Mouse (Mus musculus) G1E (cell line): ENCODE data around the gene Fxyd1. TPM values are rescaled to one million over a fixed set of nuclear protein-coding genes. Genes with fewer than 3 reads are reported as not detected.

Experiments used
- ATAC-seq: 2 replicates; pipeline ENCODE4 v1.8.0; 2016; ENCODE audit warnings: mild to moderate bottlenecking; ENCODE audit not compliant: insufficient number of reproducible peaks, poor library complexity, low FRiP score, severe bottlenecking; ENCODE audit errors: extremely low read depth
- DNase-seq: peaks from one replicate; pipeline ENCODE4 v3.0.0; 2012; ENCODE audit warnings: low spot score
- H3K27me3 ChIP-seq: 2 replicates; pipeline ENCODE4 v1.6.1; 2012; ENCODE audit warnings: mild to moderate bottlenecking, low read length, inconsistent platforms; ENCODE audit not compliant: insufficient read depth
- H3K36me3 ChIP-seq: replicated peaks from 2 replicates; pipeline ENCODE3; 2012; ENCODE audit warnings: mild to moderate bottlenecking, inconsistent platforms
- H3K4me1 ChIP-seq: 2 replicates; pipeline ENCODE4 v1.6.1; 2012; ENCODE audit warnings: low read depth, low read length, inconsistent platforms, mixed read lengths; ENCODE audit not compliant: insufficient read depth
- H3K4me3 ChIP-seq: 2 replicates; pipeline ENCODE4 v1.5.1; 2012; ENCODE audit warnings: low read depth, mild to moderate bottlenecking, inconsistent platforms, low read length, moderate library complexity, mixed read lengths
- H3K9me3 ChIP-seq: replicated peaks from 2 replicates; pipeline ENCODE4 v1.6.1; 2012; ENCODE audit warnings: inconsistent platforms
- CTCF ChIP-seq: IDR thresholded peaks from 2 replicates; pipeline ENCODE4 v1.5.1; 2012; ENCODE audit warnings: low read depth, low read length, inconsistent platforms, mixed read lengths
- GATA1 ChIP-seq: IDR thresholded peaks from 2 replicates; pipeline ENCODE4 v1.6.1; 2012; ENCODE audit warnings: borderline replicate concordance, low read length, inconsistent platforms, mixed read lengths
- GATA2 ChIP-seq: IDR thresholded peaks from 2 replicates; pipeline ENCODE4 v1.6.1; 2012; ENCODE audit warnings: low read depth, low read length, inconsistent platforms, borderline replicate concordance
- POLR2AphosphoS5 ChIP-seq: IDR thresholded peaks from 2 replicates; pipeline ENCODE4 v1.6.1; 2012; ENCODE audit warnings: low read depth, low read length, inconsistent platforms; ENCODE audit not compliant: insufficient replicate concordance
- TAL1 ChIP-seq: conservative IDR thresholded peaks from 2 replicates; pipeline ENCODE4 v1.6.1; 2012; ENCODE audit warnings: low read depth, low read length, inconsistent platforms, mixed read lengths
- polyA plus RNA-seq: library from polyadenylated mRNA; stranded (reverse); fragments of >175 nt; gene quantifications from 2 replicates; pipeline ENCODE4 v1.2.3, GENCODE M21; 2012
- total RNA-seq, 2 experiments: library from RNA; stranded (forward) in 1 of 2; stranded (reverse) in 1 of 2; fragments of 200-1000 nt in 1 of 2; fragments of >200 nt in 1 of 2; fragmentation: Nextera tagmentation in 1 of 2; gene quantifications; 2 replicates each; pipeline ENCODE4 v1.2.3; 2014 to 2017

The Fxyd1 gene
- total and polyA plus RNA-seq, 3 experiments: not detected

GRCm38 (mm10) chr7:31080611-31081010, 23.6 kb upstream of the Fxyd1 start:
- H3K27me3 ChIP-seq: no peaks in the 10 kb centered on the region; the same call in 1 of the 2 replicates

GRCm38 (mm10) chr7:31079670-31080069, 22.7 kb upstream of the Fxyd1 start:
- no peak for ATAC-seq
- Histone ChIP-seq H3K27me3 (no peaks in the 10 kb centered on the region; the same call in 1 of the 2 replicates), H3K4me3 (no peak overlapping the region), H3K9me3 (peaks cover 19% of the 10 kb centered on the region), H3K4me1 (no peaks in the 10 kb centered on the region), H3K36me3 (no peaks in the 10 kb centered on the region)
- no peak for TF ChIP-seq GATA1
- DNase-seq: no peak

More at GRCm38 (mm10) chr7:31080611-31081010, 23.6 kb upstream of the Fxyd1 start:
- TF ChIP-seq CTCF: no peak
- no peak for TF ChIP-seq GATA2
- no peak for TF ChIP-seq GATA1
- no peak for TF ChIP-seq TAL1
- no peak for TF ChIP-seq POLR2AphosphoS5
- no peak for DNase-seq
- Histone ChIP-seq H3K4me3 (no peak overlapping the region), H3K36me3 (no peaks in the 10 kb centered on the region), H3K9me3 (peaks cover 18% of the 10 kb centered on the region), H3K4me1 (no peaks in the 10 kb centered on the region)
- ATAC-seq: no peak

- peaks cover 14% of the 10 kb centered on the region for H3K9me3 ChIP-seq
- no peak for TF ChIP-seq TAL1
- no peak for TF ChIP-seq CTCF
- no peak for TF ChIP-seq POLR2AphosphoS5
- TF ChIP-seq GATA1: no peak
- no peak for TF ChIP-seq GATA2
- ATAC-seq: no peak
- DNase-seq: no peak
- no peaks in the 10 kb centered on the region; the same call in 1 of the 2 replicates for H3K27me3 ChIP-seq
- no peaks in the 10 kb centered on the region for H3K4me1 ChIP-seq
- H3K36me3 ChIP-seq: no peaks in the 10 kb centered on the region
- H3K4me3 ChIP-seq: no peak overlapping the region
Measured at GRCm38 (mm10) chr7:31077885-31078445, 21.0 kb upstream of the Fxyd1 start.

- no peak for DNase-seq
- Histone ChIP-seq H3K36me3 (no peaks in the 10 kb centered on the region), H3K27me3 (no peaks in the 10 kb centered on the region), H3K9me3 (peaks cover 14% of the 10 kb centered on the region), H3K4me1 (no peaks in the 10 kb centered on the region), H3K4me3 (no peak overlapping the region)
- no peak for ATAC-seq
- TF ChIP-seq GATA1 (no peak), CTCF (no peak), GATA2 (no peak), POLR2AphosphoS5 (no peak), TAL1 (no peak)
Measured at GRCm38 (mm10) chr7:31077470-31077869, 20.5 kb upstream of the Fxyd1 start.

- ATAC-seq: no peak
- TF ChIP-seq CTCF (no peak), GATA2 (no peak), TAL1 (no peak), GATA1 (no peak), POLR2AphosphoS5 (no peak)
Measured at GRCm38 (mm10) chr7:31076492-31076891, 19.5 kb upstream of the Fxyd1 start, which contains the start of gene Fxyd3. Gene Fxyd3, minus strand, starts transcription at chr7:31076704.

GRCm38 (mm10) chr7:31074713-31075069, 17.7 kb upstream of the Fxyd1 start:
- ATAC-seq: no peak
- Histone ChIP-seq H3K4me1 (no peaks in the 10 kb centered on the region), H3K9me3 (peaks cover 15% of the 10 kb centered on the region), H3K27me3 (no peaks in the 10 kb centered on the region), H3K36me3 (no peaks in the 10 kb centered on the region), H3K4me3 (no peak overlapping the region)
- TF ChIP-seq TAL1: no peak
- TF ChIP-seq GATA2: no peak
- no peak for TF ChIP-seq GATA1
- TF ChIP-seq POLR2AphosphoS5: no peak
- TF ChIP-seq CTCF: no peak
- no peak for DNase-seq

More at GRCm38 (mm10) chr7:31076492-31076891, 19.5 kb upstream of the Fxyd1 start, which contains the start of gene Fxyd3:
- no peaks in the 10 kb centered on the region for H3K4me1 ChIP-seq
- DNase-seq: no peak
- H3K27me3 ChIP-seq: no peaks in the 10 kb centered on the region
- H3K4me3 ChIP-seq: no peak within 1 kb of the TSS
- peaks cover 12% of the 10 kb centered on the region for H3K9me3 ChIP-seq
- H3K36me3 ChIP-seq: no peaks in the 10 kb centered on the region
